Mouse (Mus musculus): ENCODE measurements around the gene March6.

Gene March6

DNA sequence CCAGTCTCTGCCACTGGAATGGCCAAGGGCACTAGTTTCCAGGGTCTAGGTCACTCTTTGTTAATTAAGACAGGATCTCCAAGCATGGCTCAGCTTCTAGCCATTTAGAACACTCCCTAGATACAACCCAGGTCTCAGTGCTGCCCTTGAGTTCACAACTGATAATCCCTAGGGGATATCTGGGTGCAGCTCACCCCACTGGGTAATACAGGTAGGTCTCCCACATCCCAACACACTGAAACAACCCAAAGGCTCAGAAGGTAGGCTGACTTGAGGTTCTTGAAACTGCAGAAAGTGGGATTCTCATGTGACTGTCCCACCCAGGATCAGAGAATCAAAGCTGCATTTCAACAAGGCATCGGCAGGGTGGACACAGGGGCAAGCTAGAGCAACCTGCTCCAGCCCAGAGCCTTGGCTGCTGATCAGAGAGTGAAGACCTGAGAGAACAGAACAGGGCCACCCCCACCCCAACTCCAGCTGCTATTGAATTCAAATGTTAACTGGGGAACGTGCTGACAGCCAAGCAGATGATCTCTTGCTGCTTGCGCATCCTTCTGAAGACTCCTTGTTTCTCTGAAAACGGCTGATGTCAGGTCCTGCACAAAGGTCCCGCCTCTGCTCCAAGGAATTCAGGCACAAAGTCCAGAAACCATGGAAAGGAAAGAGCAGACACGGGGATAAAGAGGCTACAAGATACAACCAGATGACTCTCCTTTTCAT is 116.5 kb downstream of the March6 start:
- DNase-seq (ENCODE audit: low read depth, low spot score): no peak

DNA sequence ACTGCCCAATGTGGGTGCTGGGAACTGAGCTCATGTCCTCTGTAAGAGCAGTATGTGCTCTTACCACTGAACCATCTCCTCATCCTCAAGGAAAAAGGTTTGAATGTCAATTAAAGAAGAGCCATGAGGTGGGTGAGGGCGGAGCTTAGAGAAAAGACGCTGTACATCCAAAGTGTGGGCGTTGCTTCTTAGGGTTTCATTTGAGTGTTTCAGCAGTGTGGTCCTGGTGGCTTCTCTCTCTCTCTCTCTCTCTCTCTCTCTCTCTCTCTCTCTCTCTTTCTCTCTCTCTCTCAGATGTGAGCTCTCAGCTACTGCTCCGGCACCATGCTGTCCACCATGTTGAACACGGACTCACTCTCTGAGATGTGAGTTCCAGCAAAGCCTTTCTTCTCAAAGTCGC is 117.2 kb downstream of the March6 start:
- DNase-seq (ENCODE audit: low read depth, low spot score): no peak

DNA sequence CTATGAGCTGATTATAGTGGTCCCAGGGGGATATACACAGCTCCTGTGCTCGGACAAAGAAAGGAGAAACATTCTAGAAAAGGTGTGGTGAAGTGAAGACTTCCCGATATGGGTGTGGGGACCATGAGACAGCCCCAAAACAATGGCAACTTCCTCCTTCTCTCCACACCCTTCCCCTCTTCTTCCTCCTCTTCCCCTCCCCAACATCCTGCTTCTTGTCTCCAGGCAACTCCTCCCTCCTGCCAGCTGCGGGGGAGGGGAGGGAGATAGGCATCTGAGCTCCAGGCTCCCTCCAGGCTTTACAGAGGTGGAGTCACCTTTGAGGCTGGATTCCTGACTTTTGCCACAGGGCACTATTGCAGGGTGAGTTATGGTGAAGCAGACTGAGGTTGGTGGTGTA is 117.9 kb downstream of the March6 start:
- no peak for DNase-seq (ENCODE audit: low read depth, low spot score)

DNA sequence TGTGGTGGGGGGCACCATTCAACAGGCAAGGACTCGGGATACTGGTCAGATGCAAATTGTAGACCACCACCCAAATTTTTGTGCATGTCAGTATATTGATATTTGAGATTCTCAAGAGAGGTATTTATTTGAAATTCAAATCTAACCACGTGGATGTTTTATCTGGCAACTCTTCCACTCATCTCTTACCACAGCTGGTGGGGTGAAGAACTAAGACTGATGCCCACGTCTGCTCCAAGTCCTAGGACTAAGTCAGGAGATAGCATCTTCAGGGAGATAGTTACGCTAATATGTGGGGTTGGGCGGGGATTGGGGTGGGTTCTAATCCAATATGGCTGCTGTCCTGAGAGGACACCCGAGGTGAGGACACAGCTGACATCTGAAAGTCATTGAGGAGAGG is 118.4 kb downstream of the March6 start:
- DNase-seq (ENCODE audit: low read depth, low spot score): no peak

DNA sequence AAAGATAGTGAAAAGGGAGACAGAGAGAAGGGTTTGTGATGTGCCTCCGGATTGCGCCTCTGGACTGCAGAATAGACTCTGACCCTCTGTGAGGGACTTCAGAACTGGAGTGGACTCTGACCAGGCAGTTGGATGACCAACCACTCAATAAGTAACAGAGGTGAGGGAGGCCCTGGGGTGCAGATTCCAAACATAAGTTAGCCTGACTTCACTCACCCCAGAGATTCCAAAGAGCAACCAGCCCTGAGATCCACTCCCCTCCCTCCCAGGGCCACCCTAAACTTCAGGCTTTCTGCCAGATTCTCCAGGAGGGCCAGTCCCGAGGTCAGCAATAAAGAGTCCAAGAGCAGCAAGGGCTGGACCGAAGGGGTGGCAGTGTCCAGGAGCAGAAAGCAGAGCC is 123.4 kb downstream of the March6 start:
- DNase-seq (ENCODE audit: low read depth, low spot score): no peak

DNA sequence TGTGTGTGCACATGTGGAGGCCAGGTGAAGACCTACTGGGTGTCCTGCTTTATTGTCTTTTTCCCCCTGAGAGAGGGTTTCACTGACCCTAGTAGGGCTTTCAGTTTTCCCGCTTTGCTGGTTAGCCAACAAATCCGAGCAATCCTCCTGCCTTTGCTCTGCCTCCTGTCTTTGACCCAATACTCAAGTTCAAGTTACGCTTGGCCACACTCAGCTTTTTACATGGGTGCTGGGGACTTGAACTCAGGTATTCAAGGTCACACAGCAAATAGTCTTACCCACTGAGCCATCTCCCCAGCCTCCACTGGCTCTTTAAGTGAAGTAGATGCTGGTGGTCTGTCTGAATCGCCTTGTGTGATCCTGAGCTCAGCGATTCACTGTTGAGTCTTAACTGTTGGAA is 124.0 kb downstream of the March6 start:
- no peak for DNase-seq (ENCODE audit: low read depth, low spot score)
